Mouse (Mus musculus): ENCODE results near the gene Tinf2.

Gene Tinf2

DNA sequence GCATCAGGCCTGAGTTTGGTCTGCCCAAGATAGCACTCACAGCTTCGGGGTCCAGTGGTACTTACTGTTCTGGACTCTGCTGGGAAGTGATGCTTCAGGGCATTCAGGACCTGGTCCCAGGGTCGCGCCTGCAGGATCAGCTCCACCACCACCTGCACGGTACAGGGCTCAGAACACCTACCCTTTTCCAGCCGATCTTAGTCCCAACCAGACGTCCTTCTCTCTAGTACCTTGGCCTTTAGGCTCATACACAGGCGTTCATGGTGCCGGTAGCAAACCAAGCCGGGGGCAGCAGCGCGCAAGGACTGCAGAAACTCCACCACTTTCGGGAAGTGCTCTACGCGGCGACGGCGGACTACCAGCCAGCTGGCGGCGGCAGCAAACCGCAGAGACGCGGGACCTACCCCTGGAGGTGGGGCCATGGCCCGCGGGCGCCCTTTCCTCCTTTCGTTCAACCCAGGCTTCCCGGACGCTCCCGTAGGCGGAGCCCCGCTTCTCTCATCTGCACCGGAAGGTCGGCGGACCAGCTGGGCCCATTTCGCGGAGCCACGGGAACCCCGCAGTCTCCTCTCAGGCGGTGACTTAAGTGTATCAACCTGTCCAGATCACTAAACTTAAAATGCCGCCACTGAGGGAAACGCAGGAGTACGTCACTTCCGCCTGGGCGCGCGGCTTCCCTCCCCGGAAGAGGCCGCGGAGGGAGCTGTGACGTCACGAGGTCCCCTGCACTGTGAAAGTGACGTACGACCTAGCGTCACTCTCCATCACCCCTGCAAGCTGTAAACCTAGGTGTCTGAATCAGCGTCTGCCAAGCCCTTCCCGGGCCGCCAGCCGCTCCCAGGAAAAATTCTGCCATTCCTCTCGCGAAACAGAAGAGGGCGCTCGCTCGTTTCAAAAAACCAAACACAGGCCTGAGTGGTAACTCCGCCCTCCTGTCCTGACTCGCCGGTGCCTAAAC lies at the start of gene Tinf2:
Tinf2 (minus strand) TSS at position 661 of the 958 bp plus-strand sequence.
- DNase-seq, result peak; percentile 95

DNA sequence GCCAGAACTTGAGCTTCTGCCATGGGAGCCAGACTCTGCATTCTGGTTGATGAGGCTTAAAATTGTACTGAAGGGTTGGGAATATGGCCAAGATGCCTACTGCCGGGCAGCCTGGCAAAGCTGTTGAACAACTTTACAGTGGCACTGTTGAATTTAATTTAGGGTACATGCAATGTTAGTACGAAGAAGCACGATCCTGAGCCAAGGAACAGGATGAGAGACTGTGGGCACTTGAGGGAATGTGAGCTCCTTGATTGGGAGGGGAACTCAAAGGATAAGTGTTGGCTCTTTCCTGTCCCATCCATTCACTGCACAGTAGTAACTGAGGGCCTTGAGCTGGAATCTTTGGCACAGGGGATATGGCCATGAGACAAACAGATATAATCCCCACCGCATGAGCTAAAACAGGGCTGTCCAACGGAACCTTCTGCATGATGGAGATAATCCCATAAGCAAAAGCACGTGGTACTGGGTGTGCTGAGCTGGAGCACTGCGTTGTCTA lies 49.0 kb upstream of the Tinf2 start:
- no peak for DNase-seq

DNA sequence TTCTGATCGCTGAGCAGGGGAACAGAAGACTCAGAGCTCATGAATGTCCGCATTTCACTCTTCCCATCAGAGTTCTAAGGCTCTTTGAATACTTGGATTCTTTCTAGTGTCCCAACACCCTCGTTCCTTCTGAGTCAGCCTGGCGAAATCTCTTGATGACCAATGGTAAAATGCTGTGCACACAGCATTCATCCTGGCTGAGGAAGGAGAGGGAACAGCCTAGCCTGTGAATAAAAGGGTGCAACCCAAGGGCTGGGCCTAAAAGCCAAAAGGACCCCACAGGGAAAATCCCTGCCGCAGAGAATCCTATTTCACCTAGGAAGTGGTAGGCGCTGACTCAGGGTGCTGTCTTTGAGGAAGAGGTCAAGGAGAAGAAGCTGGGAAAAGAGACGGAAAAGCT lies 48.5 kb upstream of the Tinf2 start:
- no peak for DNase-seq

DNA sequence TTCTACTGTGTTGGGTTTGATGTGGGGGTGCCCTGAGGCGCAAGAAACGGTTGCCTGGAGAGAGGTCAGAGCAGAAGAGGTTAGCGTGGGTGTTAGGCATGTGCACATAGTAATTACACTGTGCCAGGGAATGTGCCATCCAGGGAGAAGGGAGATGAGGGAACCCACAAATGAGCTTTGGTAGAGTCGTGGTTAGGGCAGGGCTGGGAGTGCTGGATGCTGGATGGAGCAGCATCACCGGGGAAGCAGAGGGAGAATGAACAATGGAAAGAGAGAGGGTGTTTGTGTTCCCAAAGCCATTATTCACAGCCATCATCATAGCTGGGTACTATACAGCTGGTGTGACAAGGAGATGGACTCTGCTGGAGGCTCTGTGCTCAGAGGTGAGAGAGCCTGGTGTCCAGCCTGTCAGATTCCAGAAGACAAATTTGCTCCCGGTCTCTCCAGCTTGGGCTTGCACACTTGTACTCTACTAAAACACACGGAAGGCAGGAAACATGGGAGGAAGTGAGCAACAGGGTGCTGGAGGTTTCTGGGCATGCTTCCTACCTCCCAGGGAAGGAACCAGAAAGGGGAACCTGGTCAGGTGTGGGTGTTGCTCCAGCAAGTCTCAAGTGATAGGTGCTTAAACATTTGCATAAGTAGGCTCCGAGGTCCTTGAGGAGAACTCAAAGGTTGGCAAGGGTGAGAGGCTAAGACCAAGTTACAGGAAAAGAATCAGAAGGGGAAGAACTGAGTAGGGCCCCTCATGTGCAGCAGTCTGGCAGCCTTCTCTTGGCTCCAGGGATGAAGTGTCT lies 46.5 kb upstream of the Tinf2 start:
- DNase-seq, result no peak

DNA sequence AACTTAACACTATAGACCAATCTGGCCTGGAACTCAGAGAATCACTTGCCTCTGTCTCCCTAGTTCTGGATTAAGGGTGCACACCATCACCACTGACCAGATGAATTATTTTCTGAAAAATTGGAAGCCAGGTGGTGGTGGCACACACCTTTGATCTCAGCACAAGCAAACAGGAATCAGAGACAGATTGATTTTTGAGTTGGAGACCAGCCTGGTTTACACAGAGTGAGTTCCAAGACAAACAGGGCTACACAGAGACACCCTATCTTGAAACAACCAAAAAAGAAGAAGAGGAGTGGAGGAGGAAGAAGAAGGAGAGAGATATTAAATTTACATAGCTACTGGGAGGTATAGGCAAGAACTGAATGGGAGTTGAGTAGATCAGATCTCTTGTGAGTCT lies 44.6 kb upstream of the Tinf2 start:
- DNase-seq, result no peak

DNA sequence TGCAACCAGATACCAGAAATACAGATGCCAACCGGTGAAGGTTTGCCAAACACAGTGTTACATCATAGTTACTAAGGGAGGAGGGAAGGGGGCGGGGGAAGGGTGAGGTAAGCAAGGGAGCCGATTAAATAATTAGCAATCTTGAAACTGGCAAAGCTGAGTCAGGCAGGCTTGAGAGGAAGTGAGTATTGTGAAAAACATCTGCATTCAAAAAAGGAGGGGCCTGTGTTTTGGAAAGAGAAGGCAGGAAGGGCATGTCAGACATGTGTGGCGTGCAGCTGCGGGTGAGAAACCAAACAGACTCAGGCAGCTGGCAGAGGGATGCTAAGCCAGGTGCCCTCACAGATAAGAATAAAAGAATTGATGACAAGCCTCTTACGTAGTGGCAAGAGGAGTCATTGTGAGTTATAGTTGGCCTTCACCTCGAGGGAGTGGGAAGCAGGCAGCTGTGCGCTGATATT lies 42.8 kb upstream of the Tinf2 start:
- DNase-seq, result peak; percentile 57

DNA sequence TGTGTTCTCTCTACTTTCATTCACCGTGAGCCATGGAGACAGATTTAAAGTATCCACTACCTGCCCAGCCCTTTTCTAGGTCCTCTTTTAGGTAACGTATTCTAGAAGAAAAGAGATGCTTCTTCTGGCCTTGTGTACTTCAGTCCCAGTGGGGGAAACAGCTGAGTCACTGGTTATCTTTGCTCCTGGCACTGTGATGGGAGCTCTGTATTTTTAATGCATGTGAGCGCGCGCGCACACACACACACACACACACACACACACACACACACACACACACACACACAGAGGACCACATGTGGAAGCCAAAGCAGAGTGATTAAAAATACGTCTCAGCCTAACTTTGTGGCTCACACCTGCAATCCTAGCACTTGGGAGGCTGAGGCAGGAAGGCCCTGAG lies 41.8 kb upstream of the Tinf2 start:
- DNase-seq, result no peak

DNA sequence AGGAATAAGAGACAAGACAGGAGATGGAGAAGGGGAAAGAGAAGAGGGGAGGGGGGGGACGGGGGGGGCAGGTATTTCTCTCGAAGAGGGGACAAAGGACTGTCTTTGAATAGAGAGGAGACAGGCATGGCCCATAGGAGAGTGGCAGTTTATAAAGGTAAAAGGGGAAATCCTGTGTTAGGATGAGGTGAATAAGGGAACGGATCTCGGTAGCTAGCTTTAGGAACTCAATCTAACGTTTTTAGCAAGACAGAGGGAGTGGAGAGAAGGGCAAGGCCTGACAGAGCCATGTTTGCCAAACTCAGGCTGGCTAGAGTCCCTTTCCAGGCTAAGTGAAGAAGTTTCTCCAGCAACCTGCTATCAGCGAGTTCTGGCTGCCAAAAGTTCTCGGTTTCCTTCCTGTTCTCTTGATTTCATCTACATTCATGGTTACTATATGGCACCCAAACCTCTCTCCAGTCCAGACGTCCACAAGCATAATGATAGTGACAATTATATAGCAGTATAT lies 40.9 kb upstream of the Tinf2 start:
- no peak for DNase-seq

DNA sequence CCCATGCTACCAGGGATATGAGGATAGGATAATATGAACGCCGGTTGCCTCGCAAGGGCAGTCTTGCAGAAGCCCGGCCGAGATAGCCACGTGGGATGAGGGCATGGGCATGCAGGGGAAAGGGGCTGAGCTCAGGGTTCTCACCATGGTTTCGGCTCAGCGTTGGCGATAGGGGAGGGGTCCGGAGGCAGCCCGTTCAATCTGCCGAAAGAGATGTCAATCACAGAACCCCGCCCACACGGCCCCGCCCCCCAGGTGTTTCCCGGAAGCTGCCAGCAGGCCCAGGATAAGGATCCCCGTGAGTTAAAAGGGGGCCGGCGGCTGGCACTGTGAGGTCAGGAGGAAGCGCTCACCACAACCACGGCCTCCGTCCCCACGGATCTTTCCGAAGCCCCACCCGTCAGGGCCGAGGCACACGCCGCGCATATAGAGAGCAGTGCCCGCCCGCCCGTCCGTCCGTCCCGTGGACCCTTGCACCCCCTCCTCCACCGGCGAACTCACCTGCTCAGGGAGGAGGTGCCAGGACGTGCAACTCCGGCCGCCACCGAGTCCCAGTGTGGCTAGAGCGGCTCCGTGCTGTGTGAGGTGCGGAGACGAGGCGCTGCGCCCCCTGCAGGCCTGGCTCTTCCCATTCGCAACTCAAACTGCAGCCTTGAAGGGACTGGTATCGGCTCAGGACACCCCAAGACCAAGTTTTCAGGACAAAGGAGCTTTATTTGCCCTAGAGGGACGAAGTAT lies 40.2 kb upstream of the Tinf2 start, which contains the start of gene Rabggta:
Rabggta (minus strand) TSS at position 564 of the 738 bp plus-strand sequence.
- peak; percentile 94 for DNase-seq

DNA sequence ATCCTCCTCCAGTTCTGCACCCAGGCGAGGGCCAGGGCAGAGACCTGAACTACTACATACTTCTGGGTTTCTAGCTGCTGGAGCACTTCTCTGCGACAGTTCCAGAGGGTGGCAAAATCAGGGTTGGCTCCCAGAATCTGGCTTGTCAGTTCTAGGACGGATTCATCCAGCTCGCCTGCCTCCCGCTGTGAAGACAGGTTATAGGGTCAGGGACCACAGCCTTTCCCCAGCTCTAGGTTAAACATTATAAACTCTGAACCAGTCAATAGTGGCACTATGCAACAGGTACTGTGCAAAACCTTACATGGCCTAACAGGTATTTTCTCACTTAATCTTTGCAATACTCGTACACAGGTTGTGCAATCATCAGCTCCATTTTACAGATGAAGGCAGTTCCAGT lies 39.5 kb upstream of the Tinf2 start:
- no peak for DNase-seq

DNA sequence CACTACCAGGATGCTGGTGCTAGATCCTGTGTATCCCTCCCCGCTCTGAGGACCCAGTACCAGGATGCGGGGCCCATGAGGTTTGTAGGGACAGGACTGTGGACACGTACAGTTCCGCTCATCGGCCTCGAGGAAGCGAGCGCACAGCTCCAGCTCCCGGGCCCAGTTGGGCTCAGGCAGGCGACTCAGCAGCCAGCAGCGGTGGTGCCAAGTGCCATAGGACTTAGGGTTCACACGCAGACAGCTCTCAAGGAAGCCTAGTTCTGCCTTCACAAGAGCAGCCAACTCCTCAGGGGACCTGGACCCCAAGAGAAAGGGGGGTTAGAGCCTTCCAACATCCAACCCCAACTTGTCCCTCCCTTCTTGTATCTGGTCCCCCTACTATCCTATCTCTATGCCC lies 39.0 kb upstream of the Tinf2 start:
- no peak for DNase-seq

DNA sequence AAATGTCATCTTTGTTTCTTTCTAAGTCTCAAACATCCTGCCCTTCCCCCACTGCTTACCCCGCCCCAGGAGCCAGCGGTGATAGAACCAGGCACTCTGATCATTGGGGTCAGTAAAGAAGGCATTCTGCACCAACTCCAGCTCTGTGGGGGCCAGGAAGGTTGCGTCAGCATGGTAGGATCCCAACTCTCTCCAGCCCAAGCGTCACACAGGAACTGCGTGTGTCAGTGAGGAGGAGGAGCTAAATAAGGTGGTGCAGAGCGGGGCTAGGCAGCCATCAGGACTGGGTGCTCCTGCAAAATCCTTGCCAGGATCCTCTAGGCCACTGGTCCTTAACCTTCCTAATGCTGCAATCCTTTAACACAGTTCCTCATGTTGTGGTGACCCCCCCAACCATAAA lies 38.1 kb upstream of the Tinf2 start:
- DNase-seq, result no peak

DNA sequence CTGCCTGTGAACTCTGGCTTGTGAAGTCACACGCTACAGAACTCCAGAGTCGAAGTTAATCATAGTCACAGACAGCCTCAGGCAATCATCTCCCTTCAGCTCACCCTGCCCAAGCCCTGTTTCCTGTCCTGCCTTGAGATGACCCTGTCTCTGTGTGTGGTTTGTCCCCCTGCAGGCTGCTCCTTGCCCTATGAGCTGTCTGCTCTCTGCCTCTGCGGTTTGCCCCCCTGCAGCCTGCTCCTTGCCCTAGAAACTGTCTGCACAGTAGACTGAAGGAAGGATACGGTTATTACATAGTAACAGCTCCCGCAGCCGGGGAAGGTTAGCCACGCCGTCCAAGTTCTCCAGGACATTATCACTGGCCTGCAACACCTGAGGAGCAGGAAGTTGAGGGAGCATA lies 35.3 kb upstream of the Tinf2 start:
- DNase-seq, result no peak

DNA sequence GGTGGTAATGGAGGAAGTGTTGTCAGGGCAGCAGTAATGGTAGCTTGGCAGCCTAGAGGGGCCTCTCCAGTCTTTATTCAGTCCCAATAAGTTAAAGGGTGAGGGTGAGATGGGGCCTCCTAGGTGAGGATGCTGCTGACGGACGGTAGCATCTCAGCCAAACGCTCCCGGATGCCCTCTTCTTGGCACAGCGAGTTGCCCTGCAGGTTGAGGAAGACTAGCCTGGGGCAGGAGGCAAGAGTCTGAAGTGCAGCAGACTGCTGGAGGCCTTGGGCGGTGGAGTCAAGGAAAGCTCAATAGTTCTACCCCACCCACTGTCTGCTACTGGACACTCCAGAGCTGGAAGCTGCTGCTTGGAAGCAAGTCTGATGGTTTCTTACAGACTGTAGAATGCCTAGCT lies 34.7 kb upstream of the Tinf2 start:
- no peak for DNase-seq

DNA sequence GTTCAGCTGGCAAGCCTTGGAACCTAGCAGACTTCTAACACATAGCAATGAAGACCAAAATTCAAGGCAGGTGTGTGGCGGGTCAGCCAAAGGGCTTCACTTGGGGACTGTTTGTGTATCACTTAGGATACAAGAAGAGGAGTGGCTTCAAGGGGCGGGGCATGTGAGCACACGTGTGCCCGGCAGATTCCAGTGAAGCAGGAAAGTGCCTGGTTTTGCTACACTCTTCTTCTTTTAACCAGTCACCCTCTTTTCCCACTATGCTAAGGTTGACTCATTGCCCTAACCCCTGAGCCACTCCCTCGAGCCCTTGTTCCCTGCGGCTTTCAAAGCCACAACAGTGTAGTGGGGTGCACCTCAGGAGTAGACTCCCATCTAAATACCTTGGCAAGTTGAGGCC lies 33.3 kb upstream of the Tinf2 start:
- DNase-seq, result peak; percentile 57

DNA sequence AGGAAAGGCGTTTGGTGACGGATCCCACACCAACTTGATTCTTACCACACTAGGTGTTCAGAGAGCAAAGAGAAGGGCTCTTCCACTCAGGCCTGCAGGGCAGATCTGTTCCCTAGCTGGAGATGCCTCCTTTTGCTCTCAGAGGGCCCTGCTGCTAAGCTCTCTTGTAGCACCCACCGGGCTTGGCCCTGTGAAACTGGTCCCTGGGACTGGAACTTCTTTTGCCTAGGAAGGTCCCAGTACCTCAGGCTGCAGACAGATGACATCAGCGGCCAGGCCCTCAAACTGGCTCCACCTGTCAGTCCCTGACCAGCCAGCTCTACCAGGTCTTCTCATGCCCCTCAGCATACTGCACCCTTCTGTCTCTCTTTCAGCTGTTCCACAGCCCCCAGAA lies 32.1 kb upstream of the Tinf2 start, which contains the start of gene Tgm1:
Tgm1 (minus strand) TSS at position 198 of the 394 bp plus-strand sequence.
- no peak for DNase-seq

DNA sequence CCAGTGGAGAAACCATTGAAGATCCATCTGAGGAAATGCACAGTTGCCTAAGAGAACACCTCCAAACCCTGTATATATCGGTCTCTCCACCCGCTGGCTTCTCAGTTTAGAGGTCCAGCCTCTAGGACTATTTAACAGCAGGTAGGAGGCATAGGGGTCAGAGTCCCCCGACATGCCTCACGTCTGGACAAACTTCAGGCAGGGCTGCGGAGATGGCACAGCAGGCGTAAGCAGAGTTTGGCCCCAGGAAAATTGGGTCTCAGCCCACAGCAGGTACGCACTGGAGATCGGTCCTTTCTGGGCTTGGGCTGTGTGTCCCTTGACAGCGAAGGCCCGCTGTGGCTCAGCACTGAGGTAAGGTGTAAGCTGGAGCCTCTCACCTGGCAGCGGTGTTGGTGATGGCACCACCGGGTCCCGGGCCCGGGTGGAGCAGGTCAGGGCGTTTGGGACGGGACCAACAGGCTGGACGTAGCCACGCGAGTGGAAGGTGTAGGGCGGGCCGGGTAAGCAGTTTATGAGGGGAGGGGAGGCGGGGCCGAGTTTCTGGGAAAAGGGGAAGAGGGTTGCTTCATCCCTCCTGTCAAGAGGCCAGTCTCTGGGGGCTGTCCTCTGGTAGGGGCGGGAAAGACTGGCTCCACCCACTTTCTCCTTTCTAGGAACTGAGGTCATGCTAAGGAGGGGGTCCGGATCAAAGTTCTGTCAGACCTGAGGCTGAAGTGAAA lies 31.5 kb upstream of the Tinf2 start:
- peak; percentile 70 for DNase-seq

DNA sequence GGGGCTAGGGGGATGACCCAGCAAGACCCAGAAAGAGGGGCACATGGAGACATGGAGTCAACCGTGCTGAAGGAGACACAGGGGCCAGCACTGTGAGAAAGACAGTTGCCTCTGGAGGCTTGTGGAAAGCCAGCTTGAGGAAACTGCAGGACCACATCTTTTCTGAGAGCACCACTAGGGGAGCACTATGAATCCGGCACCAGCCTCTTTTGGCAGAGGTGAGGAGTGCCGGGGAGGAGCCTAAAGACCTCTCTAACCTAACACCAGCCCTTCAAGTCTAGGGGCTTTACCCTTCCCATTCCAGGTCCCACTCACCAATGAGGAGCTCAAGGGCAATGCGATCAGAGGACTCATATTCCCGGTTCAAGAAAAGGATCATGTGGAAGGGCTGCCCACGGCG lies 30.2 kb upstream of the Tinf2 start:
- no peak for DNase-seq

DNA sequence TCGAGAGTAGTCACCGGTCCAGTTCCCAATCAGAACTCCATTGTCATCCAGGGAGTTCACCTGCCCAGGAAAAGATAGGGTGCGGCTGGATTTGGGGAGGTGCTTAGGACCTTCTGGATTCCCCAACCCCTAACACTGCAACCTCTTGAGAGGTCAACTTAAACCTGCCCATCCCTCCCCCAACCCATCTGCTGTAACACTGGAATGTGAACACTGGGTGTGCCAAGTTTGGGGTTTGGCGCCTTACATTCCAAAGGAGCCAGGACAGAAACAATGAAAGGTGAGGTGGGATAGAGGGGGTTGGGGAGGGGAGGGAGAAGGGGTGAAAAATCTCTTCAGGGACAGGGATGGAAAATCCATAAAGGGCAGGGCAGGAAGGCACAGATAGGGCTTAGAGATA lies 27.9 kb upstream of the Tinf2 start:
- DNase-seq, result no peak

DNA sequence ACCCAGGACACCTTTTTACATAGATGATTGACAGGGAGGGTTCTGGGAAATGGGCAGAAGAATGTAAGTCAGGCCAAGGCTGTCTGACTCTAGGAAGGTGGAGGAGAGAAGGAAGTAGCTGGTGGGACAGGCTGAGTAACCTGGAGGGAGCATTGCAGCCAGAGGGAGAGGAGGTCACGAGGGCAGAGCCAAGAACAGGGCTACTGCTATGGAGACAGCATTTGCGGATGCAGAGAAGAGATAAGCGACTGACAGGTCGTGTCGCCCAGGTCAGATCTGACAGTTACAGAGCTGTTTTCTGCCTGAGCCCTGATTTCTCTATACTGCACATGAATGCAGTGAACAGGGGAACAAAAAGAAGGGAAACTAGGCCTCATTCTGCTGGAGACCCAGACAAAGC lies 25.8 kb upstream of the Tinf2 start:
- no peak for DNase-seq

DNA sequence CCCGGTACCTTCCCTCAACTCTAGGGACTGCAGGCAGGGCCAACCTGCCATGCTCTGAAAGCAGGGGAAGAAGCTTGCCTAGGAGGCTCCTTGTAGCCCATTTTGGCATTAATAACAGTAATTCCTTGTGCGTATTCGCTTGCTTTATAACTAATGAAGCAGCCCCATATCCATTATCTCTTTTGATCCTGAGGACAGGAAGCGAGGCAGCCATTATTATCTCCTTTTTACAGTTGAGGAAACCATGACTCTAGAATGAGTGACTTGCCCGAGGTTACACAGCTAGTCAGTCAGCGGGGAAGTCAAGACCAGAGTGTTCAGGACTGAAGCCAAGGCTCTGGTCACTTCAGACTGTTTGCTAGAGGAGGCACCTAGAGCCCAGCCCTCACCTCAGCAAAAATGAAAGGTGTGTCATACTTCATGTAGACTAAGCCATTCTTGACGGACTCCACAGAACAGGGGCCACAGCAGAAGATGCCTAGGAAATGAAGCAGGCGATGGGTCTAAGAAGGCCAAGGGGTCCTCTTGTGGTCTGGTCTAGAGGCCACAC lies 24.5 kb upstream of the Tinf2 start:
- DNase-seq, result peak; percentile 27

DNA sequence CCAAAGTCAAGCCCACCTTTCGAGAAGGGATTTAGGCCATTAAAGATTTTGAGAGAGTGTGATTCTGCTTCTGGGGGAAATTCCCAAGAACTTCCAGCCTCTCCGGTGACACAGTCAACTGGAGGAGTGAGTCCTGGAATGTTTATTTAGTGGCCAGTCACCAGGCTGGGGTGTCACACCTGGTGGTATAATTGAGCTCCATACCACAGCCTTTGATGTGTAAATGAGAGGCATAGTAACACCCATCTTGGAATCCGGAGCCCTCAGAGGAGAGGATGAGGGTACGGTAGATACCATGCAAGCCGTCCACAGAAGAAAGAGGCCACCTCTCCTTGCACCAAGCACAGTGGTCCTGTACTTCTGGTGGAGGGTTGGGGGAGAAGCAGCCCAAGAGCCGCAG lies 21.1 kb upstream of the Tinf2 start:
- DNase-seq, result no peak

All from lung, postnatal 10 days (tissue).